Mouse (Mus musculus) liver, embryonic 14.5 days (tissue): ENCODE measurements at regions not wholly inside any gene's neighbourhood (a gene's known extent, or its start where the extent isn't known, plus 50 kb on each side); places are given as distances from the start of the nearest gene placed in this dataset.

Experiments used
- CTCF ChIP-seq: IDR thresholded peaks from 2 replicates; pipeline ENCODE4 v1.5.1; 2016; ENCODE audit warnings: antibody characterized with exemption, low read depth, control low read depth
- EP300 ChIP-seq: IDR thresholded peaks from 2 replicates; pipeline ENCODE4 v1.6.1; 2016; ENCODE audit warnings: antibody characterized with exemption, low read depth

DNA sequence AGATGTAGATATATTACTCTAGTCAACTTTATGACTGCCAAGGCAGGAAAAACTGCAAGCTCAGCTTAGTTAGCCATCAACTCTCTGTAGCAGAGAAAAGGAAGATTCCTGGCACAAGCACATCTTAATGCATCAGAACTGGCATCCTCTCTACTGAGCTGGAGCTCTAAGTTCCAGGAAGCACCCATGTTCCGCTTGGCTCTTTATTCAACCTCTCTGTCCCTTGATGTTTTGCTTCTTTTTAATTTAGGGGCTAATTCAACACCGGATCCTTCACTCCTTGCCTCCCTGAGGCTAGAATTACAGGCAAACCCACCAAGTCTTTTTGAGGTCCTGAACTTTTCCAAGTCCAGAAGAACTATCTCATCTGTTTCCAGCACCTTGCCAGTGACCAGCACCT is 220.4 kb downstream of the Ptprc start:
- TF ChIP-seq CTCF = no peak
- no peak for TF ChIP-seq EP300
